Mouse (Mus musculus): Measurements from ENCODE around the gene Fam240b.
A peak's percentile ranks its signal among the peaks of the same experiment; 100 is the strongest.
"Not testable (repeated sequence)": the region's sequence is repeated elsewhere in the genome, so short reads cannot be mapped to it uniquely, and the experiment has no call there.

Fam240b gene

GRCm38 (mm10) chr13:64497692-64498091 is at the start of gene Fam240b:
Gene Fam240b (minus strand): TSS chr13:64497792.
- no peak for DNase-seq

- no peak for DNase-seq
These were observed 32.5 kb upstream of the Fam240b start for GRCm38 (mm10) chr13:64530139-64530538.

- DNase-seq = peak; percentile 23 to 46
These were observed 29.1 kb upstream of the Fam240b start for GRCm38 (mm10) chr13:64526515-64527285.

DNA sequence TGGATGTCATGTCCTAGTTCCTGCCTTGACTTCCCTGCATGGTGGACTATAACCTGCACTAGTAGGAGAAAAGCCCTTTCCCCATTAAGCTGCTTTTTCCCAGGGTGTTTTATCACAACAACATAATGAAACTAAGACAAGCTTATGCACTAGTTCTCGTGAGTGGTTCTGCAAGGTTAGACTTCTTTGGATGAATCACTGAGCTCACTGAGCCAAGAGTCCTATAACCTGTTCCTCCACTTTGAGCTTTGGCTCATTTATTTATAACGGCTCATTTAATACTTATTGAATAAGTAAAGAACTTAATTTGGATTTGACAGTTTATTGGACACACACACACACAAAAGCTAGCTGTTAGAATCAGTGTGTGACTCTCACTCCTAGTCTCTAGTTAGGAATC is 16.7 kb upstream of the Fam240b start:
- DNase-seq = no peak

GRCm38 (mm10) chr13:64511616-64512015 is 14.0 kb upstream of the Fam240b start:
- no peak for DNase-seq

DNA sequence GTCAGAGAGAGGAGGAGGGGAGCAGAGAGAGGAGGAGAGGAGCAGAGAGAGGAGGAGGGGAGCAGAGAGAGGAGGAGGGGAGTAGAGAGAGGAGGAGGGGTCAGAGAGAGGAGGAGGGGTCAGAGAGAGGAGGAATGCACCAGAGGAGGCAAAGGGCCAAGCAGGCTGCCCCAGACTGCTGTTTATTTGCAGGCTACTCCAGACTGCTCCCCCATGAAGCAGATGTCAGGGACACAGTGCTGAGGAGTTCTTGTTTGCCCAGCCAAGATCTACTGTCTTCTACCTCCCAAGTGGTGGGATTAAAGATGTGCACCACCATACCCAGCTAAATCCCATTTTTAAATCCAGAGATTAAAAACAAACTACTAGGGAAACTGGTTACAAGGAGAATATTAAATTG is 9.8 kb upstream of the Fam240b start:
- no peak for DNase-seq

DNA sequence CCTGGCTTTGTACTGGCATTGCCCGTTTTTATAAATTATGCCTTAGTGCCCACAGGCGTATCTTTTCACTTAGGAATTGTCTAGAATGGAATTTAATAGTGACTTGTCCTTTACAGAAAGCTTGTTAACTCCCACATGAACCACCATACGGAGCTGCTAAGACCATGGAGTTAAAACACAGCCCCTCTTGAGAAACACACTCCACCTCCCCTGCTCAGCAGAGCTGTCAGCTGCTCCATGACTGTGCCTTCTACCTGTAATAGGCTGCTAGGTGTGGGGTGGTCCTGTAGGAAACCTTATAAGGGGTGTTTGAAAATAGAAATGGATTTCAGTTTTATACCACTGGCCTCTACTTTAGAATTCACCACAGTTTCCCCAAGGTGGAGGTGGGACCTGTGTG is 5.2 kb upstream of the Fam240b start:
- no peak for DNase-seq

DNA sequence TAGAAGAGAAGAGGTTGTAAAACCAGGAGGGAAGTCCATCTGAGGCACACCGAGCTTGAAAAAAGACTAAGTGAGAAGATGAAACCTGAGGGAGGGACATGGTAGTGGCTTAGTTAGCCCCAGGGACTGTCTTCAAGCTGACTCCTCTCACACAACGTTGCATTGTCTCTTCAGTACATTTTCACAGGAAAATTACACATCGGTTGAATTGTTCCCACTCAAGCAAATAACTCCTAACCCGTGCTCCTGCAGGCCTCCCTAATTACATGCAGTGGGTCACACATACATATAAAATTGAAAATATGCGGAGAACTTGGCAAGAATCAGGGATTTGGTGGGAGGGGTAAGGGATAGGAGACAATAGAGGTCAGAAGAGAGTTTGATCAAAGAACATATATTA is 4.0 kb downstream of the Fam240b start:
- DNase-seq = no peak

DNA sequence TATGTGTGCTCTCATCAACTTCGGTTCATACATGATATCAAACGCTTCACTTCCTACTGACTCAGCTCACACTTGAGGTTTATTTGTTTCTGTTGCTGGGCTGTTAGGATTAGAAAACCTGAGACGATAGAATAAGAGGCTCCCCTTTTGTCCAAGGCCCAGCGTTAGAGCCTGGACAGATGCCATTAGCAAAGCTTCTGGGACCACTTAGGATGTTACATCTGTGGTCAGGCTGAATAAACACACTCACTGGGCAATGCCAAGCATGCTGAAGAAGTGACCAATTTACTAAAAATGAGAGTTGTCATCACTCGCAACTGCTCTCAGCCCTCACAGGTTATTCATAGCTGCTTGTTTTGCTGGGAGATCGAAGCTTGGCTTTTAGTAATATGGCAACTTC is 7.7 kb downstream of the Fam240b start:
- DNase-seq = no peak

DNA sequence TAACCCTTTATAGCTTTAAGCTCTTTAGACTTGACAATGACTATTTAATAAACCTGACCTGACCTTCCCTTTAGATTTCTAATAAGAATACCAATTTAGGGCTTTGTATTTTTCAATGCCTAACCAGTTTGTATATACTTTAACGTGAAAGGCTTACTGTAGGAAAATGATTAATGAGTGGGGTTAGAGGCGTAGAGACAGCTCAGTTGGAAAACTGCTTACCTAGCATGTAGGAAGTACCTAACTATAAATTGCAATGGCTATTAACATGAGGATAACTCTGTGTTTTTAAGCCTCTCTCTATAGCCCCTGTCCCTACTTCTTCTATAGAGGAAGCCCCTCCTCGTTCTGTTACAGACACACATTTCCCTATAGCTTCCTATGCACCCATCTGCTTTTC is 17.6 kb downstream of the Fam240b start:
- DNase-seq = no peak

GRCm38 (mm10) chr13:64477968-64478367 is 19.6 kb downstream of the Fam240b start:
- DNase-seq = no peak

GRCm38 (mm10) chr13:64467886-64468285 is 29.7 kb downstream of the Fam240b start:
- peak in 1 of 2 experiments; percentile 14 for DNase-seq

DNA sequence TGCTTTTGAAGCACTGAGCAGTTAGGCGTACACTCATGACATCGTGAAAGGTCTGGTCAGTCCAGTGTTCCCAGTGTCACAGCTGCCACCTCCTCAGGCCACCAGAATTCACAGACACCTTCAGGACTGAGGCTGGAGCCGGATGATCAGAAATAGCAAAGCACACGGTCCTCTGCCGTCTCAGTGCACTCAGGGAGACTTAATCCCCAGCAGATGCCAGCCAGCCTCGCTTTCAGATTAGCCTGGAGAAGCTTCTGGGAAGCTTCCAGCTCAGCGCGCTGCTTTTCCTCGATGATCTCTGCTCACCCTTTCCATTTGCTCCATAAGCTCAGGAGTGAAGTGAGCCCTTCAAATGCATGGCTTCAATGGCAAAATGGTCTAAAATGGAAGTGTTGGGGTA is 32.4 kb downstream of the Fam240b start:
- DNase-seq = peak; percentile 47 to 77

DNA sequence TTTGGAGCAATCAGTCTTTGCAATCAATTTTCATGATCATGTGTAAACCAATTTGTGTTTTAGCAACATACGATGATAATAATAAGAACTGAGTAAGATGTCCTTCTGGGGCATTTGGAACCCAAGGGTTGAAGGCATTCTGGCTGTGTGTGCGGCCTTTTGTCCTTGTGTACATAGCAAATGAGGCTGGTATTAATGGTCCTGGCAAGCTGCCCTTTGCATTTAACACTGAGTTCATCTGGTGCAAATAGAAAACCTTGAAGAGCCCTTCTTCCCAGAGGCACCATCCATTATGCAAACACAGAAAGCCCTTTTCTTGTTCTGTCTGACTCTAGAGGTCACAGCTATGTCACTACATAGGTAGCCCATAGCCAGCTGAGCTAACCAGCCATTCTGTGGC is 35.0 kb downstream of the Fam240b start:
- DNase-seq = no peak

DNA sequence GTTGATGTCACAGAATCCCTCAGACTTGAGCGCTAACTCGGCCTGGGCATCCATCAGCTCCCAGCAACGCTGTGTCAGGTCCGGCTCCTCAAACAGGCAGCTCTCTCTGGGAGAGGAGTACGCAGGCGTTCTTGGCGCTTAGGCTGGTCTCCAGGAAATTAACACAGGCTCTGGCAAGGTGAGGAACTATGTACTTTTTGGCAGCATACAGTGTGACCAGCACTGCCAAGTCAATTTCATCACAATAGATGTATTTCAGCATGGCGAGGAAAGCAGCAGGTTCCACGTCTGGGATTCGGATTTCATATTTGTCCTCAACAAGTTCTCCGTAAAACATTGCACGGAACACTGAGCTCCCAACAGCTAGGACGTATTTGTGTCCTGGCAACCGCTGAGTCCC is 39.4 kb downstream of the Fam240b start:
- DNase-seq = peak; percentile 51 to 58

- DNase-seq = not testable (repeated sequence)
These were observed 40.2 kb downstream of the Fam240b start for GRCm38 (mm10) chr13:64457225-64457978.

DNA sequence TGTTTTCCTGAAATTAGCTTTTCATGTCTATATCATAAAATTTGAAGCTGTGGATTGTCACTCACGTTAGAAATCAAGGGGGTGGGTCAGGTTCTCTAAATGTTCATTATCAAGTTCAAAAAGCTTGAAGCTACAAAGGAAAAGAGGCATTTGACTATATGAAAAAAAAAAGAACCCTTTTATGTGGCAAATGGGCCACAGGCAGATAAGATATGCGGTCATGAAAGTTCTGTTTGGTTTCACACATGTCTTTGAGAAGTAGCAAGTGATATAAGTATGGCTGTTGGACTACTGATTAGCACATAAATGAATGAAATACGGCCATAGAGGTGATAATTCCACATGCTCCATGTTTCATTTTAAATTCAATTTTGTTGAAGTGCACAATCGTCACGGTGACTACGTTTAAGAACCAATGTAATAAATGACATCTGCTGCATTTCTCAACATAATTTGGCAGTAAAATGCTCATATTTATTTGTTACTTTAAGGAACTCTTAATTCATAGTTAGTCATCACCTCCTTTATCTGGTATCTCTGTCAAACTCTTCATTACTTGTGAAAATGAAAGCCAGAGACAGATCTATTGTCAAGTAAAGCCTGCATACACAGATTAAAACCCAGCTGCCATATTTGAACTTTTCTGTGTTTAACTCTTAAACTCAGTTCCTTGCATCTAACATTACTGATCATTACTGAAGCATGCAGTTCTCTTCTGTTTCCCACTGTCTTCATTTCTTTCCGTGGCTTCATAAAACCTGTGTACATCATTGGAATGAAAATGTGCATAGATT is 47.4 kb downstream of the Fam240b start:
- no peak for DNase-seq

GRCm38 (mm10) chr13:64448729-64449128 is 48.9 kb downstream of the Fam240b start:
- no peak for DNase-seq

DNA sequence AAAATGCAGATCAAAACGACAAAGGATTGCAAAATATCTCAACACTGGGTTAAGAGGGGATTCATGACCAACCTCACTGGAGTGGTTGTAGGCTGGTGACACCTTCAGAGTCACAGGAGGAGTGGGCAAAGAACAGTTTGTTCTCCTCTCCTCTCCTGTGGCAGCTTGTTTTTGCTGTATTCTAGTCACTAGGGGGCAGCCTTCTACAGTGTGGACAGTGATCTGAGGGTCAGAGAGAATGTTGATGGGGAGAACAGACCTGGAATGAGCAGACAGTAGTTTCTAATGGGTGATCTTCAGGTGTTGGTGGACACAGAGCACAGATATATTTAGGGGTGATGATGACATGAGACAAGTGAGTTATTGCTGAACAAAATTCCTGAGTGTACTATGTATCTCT is 49.6 kb downstream of the Fam240b start:
- DNase-seq = peak in 1 of 2 experiments; percentile 49

DNA sequence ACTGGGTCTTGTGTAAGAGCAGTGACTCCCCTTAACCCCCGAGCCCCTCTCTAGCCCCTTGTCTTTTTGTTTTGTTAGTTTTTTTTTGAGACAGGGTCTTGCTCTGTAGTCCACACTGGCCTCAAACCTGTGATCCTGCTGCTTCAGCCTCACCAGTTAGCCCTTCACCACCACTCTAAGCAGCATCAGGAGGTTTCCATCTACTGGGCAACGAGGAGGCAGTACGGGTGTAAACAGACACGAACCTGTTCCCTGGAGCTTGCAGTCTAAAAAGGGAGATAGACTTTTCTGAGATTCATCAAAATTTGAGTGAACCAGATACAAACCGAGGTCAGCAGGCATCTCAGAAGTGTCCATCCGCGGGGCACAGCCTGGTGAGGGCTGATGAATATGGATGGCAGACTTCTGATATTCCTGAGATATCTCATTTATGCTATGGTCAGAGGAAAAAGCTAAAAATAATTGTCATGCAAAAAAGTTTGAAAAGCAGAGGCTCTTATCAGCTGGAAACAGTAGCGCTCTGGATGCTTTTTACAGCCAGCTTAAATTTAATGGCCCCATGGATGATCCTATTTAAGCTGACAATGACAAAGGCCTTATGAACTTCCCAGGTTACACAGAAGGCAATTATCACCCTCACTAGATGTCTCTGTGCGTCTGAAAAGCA is 52.2 kb downstream of the Fam240b start:
- no peak for DNase-seq

DNA sequence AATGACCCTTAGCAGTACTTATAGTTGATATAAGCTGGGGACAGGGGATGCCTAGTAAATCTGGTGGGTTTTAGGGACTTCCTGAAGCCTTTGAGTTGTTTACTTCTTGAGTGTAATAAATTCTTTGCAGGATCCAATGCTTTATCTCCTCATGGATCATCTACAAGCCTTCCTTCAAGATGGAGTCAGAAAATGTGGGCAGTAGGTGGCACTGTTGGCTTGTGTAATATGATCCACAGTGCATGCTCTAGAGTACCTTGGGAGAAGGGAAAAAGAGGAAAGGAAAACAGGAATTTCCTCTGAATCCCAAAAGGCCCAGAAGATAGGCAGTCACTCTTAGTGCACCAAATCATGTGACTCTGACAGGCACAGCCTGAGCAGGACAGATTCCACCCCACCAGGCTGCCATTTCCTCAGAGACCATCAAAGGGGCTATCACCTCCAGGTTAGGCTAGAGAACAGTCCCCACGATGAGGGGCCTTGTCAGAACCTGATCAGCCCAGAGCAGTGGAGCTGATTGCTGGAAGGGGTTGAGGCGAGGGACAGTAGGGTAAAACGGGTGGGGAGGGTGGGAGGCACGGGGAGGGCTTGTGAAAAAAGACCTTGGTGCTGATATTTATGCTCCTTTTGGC is 54.2 kb downstream of the Fam240b start:
- DNase-seq = peak; percentile 60 to 82

DNA sequence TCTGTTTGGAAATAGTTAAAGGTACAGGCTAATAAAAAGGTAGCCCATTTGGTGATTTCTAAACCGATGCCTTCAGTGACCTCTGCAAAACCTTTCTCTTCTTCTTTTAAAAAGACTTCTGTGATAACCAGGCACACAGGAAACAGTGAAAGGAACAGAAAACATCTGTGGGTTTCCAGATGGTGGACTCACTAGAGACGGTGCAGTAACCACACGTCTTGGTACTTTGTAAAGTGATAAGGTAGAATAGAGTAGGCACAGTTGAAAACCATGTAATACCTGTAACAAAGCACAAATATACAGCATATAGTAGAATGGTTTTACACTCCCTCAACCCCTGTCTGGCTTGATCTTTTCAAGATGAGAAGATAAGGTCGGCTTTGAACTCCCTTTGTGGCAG is 57.0 kb downstream of the Fam240b start:
- no peak for DNase-seq

Data from cerebellum, postnatal 25 days (tissue).